Mouse (Mus musculus) thymus, postnatal 0 days (tissue): ENCODE measurements around the gene Scd4. TPM values are rescaled to one million over a fixed set of nuclear protein-coding genes. Genes with fewer than 3 reads are reported as not detected.
"Not testable (repeated sequence)": the region's sequence is repeated elsewhere in the genome, so short reads cannot be mapped to it uniquely, and the experiment has no call there.

ENCODE experiments used
- DNase-seq: peaks from one replicate; pipeline ENCODE4 v3.0.0-alpha.2; 2015; ENCODE audit warnings: low spot score
- polyA plus RNA-seq: library from polyadenylated mRNA; unstranded; fragments of >200 nt; fragmentation: Nextera tagmentation; extraction: Ambion mirVana; gene quantifications from 2 replicates; pipeline ENCODE4 v1.2.1, GENCODE M21; 2015

The Scd4 gene
- polyA plus RNA-seq, 1 experiment from 2014 or later = 0.18 TPM

- DNase-seq = no peak
These were observed 16.1 kb upstream of the Scd4 start for GRCm38 (mm10) chr19:44316752-44317315.

GRCm38 (mm10) chr19:44317391-44317790, 15.5 kb upstream of the Scd4 start:
- DNase-seq = no peak

- no peak for DNase-seq
These were observed 14.3 kb upstream of the Scd4 start for GRCm38 (mm10) chr19:44318545-44318944.

- DNase-seq = no peak
These were observed 12.6 kb upstream of the Scd4 start for GRCm38 (mm10) chr19:44320316-44320715.

GRCm38 (mm10) chr19:44321201-44321600, 11.7 kb upstream of the Scd4 start:
- no peak for DNase-seq

GRCm38 (mm10) chr19:44321631-44322030, 11.3 kb upstream of the Scd4 start:
- no peak for DNase-seq

- no peak for DNase-seq
These were observed 3.3 kb upstream of the Scd4 start for GRCm38 (mm10) chr19:44329566-44329965.

- not testable (repeated sequence) for DNase-seq
These were observed 1.8 kb upstream of the Scd4 start for GRCm38 (mm10) chr19:44331128-44331527.

- DNase-seq = no peak
These were observed 981 bp upstream of the Scd4 start for GRCm38 (mm10) chr19:44331911-44332310.

GRCm38 (mm10) chr19:44332326-44332725, 566 bp upstream of the Scd4 start:
- DNase-seq = no peak

GRCm38 (mm10) chr19:44333991-44334390, 1.1 kb downstream of the Scd4 start:
- no peak for DNase-seq

GRCm38 (mm10) chr19:44335876-44336662, 3.2 kb downstream of the Scd4 start:
- no peak for DNase-seq

- no peak for DNase-seq
These were observed 16.8 kb downstream of the Scd4 start for GRCm38 (mm10) chr19:44349689-44350088.

GRCm38 (mm10) chr19:44351756-44352155, 18.9 kb downstream of the Scd4 start:
- no peak for DNase-seq

- DNase-seq = no peak
These were observed 25.8 kb downstream of the Scd4 start for GRCm38 (mm10) chr19:44358700-44359099.

- DNase-seq = peak; percentile 77
These were observed 30.6 kb downstream of the Scd4 start for GRCm38 (mm10) chr19:44363529-44363928.

GRCm38 (mm10) chr19:44364029-44364428, 31.1 kb downstream of the Scd4 start:
- no peak for DNase-seq

GRCm38 (mm10) chr19:44365733-44366132, 32.8 kb downstream of the Scd4 start:
- no peak for DNase-seq

- not testable (repeated sequence) for DNase-seq
These were observed 34.2 kb downstream of the Scd4 start for GRCm38 (mm10) chr19:44367076-44367475.

GRCm38 (mm10) chr19:44369371-44369770, 36.5 kb downstream of the Scd4 start:
- no peak for DNase-seq

- no peak for DNase-seq
These were observed 37.3 kb downstream of the Scd4 start for GRCm38 (mm10) chr19:44370231-44370630.

GRCm38 (mm10) chr19:44372969-44373368, 40.1 kb downstream of the Scd4 start:
- DNase-seq = peak; percentile 87

- no peak for DNase-seq
These were observed 43.6 kb downstream of the Scd4 start for GRCm38 (mm10) chr19:44376511-44376951.
